Mouse (Mus musculus) adrenal gland (tissue): ENCODE results near the gene Adamtsl1.

Source experiments
- intact Hi-C: fragments of 180-260 bp; cut with DNase I; formaldehyde crosslinking; loops from one replicate; pipeline ENCODE4 v1.15.1; 2025

Gene Adamtsl1

GRCm38 (mm10) chr4:85790226-85790625 lies 276.3 kb downstream of the Adamtsl1 start:
- intact Hi-C loops: no loop called here

GRCm38 (mm10) chr4:85801805-85802204 lies 287.8 kb downstream of the Adamtsl1 start:
- intact Hi-C loops: no loop called here

- intact Hi-C loops: no loop called here
Measured at GRCm38 (mm10) chr4:85814418-85814817, 300.4 kb downstream of the Adamtsl1 start.

GRCm38 (mm10) chr4:85818504-85818903 lies 304.5 kb downstream of the Adamtsl1 start:
- intact Hi-C loops: loop anchor here (5.0 kb wide), 1 partner anchor 416 kb away; no protein-coding TSS in a partner anchor

GRCm38 (mm10) chr4:85819169-85819568 lies 305.2 kb downstream of the Adamtsl1 start:
- intact Hi-C loops: loop anchor here (5.0 kb wide), 1 partner anchor 417 kb away; no protein-coding TSS in a partner anchor

GRCm38 (mm10) chr4:85819921-85820320 lies 305.9 kb downstream of the Adamtsl1 start:
- intact Hi-C loops: loop anchor here (5.0 kb wide), 1 partner anchor 418 kb away; no protein-coding TSS in a partner anchor

- intact Hi-C loops: no loop called here
Measured at GRCm38 (mm10) chr4:85823952-85824704, 310.2 kb downstream of the Adamtsl1 start.

- intact Hi-C loops: no loop called here
Measured at GRCm38 (mm10) chr4:85824705-85825085, 310.7 kb downstream of the Adamtsl1 start.

- intact Hi-C loops: loop anchor here (5.0 kb wide), 1 partner anchor 185 kb away; no protein-coding TSS in a partner anchor
Measured at GRCm38 (mm10) chr4:85837058-85837457, 323.1 kb downstream of the Adamtsl1 start.

- intact Hi-C loops: loop anchor here (5.0 kb wide), 1 partner anchor 185 kb away; no protein-coding TSS in a partner anchor
Measured at GRCm38 (mm10) chr4:85837532-85837965, 323.6 kb downstream of the Adamtsl1 start.

GRCm38 (mm10) chr4:85838031-85838430 lies 324.1 kb downstream of the Adamtsl1 start:
- intact Hi-C loops: loop anchor here (5.0 kb wide), 1 partner anchor 184 kb away; no protein-coding TSS in a partner anchor

- intact Hi-C loops: no loop called here
Measured at GRCm38 (mm10) chr4:85842113-85842512, 328.1 kb downstream of the Adamtsl1 start.

- intact Hi-C loops: no loop called here
Measured at GRCm38 (mm10) chr4:85844381-85844780, 330.4 kb downstream of the Adamtsl1 start.

GRCm38 (mm10) chr4:85845931-85846330 lies 332.0 kb downstream of the Adamtsl1 start:
- intact Hi-C loops: no loop called here

GRCm38 (mm10) chr4:85853401-85853800 lies 339.4 kb downstream of the Adamtsl1 start:
- intact Hi-C loops: no loop called here

GRCm38 (mm10) chr4:85854507-85854906 lies 340.5 kb downstream of the Adamtsl1 start:
- intact Hi-C loops: no loop called here

GRCm38 (mm10) chr4:85879376-85879775 lies 365.4 kb downstream of the Adamtsl1 start:
- intact Hi-C loops: no loop called here

GRCm38 (mm10) chr4:85881318-85881717 lies 367.3 kb downstream of the Adamtsl1 start:
- intact Hi-C loops: no loop called here

GRCm38 (mm10) chr4:85884031-85884430 lies 370.1 kb downstream of the Adamtsl1 start:
- intact Hi-C loops: no loop called here

GRCm38 (mm10) chr4:85889877-85890598 lies 376.1 kb downstream of the Adamtsl1 start:
- intact Hi-C loops: no loop called here

GRCm38 (mm10) chr4:85901316-85901715 lies 387.3 kb downstream of the Adamtsl1 start:
- intact Hi-C loops: no loop called here

- intact Hi-C loops: no loop called here
Measured at GRCm38 (mm10) chr4:85904217-85904616, 390.2 kb downstream of the Adamtsl1 start.
